29 mouse cellular contexts compared by ENCODE assay signal in genomic region chr17:27628376-27628775, GRCm38 (mm10). TPM values are rescaled to one million over a fixed set of nuclear protein-coding genes. Genes with fewer than 3 reads are reported as not detected.
"Had no signal": no experiment of that assay in that cellular context is flagged by ENCODE, and none has a peak within 500 bp of the region (broad histone marks: within the 10 kb centered on the region; RNA-seq: fewer than 3 reads in every experiment).

No protein-coding gene starts in this region.

- DNase-seq: liver, postnatal 0 days; lung, adult 2 months; lung, postnatal 14 days; lung, postnatal 36 days; midbrain, embryonic 14.5 days; retina, postnatal 1 day; right cerebral cortex, adult 18-20 months; right cerebral cortex, postnatal 25 days; right cerebral cortex, postnatal 4 days; spleen, adult 18-20 months; thymus, adult 2 months; thymus, postnatal 14 days; thymus, postnatal 36 days had no signal

- H3K27me3 ChIP-seq: lung, embryonic 15.5 days; megakaryocyte, embryonic 14.5 days; midbrain, embryonic 12.5 days; neural tube, embryonic 13.5 days; neural tube, embryonic 15.5 days; stomach, embryonic 15.5 days had no signal

- H3K9me3 ChIP-seq: lung, embryonic 15.5 days; megakaryocyte, embryonic 14.5 days; midbrain, embryonic 10.5 days; midbrain, embryonic 12.5 days; neural tube, embryonic 13.5 days; neural tube, embryonic 15.5 days; stomach, embryonic 15.5 days had no signal

- H3K27ac ChIP-seq: lung, embryonic 15.5 days; macrophage; midbrain, embryonic 10.5 days; midbrain, embryonic 12.5 days; neural tube, embryonic 13.5 days; neural tube, embryonic 15.5 days; stomach, embryonic 15.5 days; stomach, postnatal 0 days had no signal

- ATAC-seq: midbrain, embryonic 16.5 days had no signal

- H3K4me2 ChIP-seq: lung, embryonic 15.5 days; midbrain, embryonic 12.5 days; neural tube, embryonic 13.5 days; neural tube, embryonic 15.5 days; stomach, embryonic 15.5 days had no signal

- H3K9ac ChIP-seq: liver, postnatal 0 days; lung, embryonic 15.5 days; midbrain, embryonic 12.5 days; neural tube, embryonic 13.5 days; neural tube, embryonic 15.5 days; stomach, embryonic 15.5 days had no signal

- H3K4me3 ChIP-seq: lung, embryonic 15.5 days; megakaryocyte, embryonic 14.5 days; midbrain, embryonic 10.5 days; midbrain, embryonic 12.5 days; myocyte; neural tube, embryonic 13.5 days; neural tube, embryonic 15.5 days; stomach, embryonic 15.5 days had no signal

RNA-seq across cellular contexts. Expression of gene RPS10-NUDT3, which starts 6.6 kb away (rescaled TPM):
- total RNA-seq: megakaryocyte progenitor cell, adult 5-6 weeks had no signal
- polyA plus RNA-seq: liver, postnatal 0 days; lung, adult 2 months; lung, embryonic 15.5 days; lung, postnatal 0 days; macrophage; midbrain, embryonic 10.5 days; midbrain, embryonic 12.5 days; midbrain, embryonic 14.5 days; midbrain, embryonic 16.5 days; myocyte; neural tube, embryonic 11.5 days; neural tube, embryonic 13.5 days; neural tube, embryonic 15.5 days; small intestine, adult 2 months; stomach, embryonic 15.5 days; stomach, postnatal 0 days; testis, adult 2 months; thymus, adult 2 months had no signal

RNA-seq across cellular contexts. Expression of gene Pacsin1, which starts 26.9 kb away (rescaled TPM):
- total RNA-seq: megakaryocyte progenitor cell, adult 5-6 weeks had no signal
